Mouse (Mus musculus) G1E (cell line): ENCODE measurements around the gene Dnajc11. TPM values are rescaled to one million over a fixed set of nuclear protein-coding genes. Genes with fewer than 3 reads are reported as not detected.

Source experiments
- ATAC-seq: 2 replicates; pipeline ENCODE4 v1.8.0; 2016; ENCODE audit warnings: mild to moderate bottlenecking; ENCODE audit not compliant: insufficient number of reproducible peaks, poor library complexity, low FRiP score, severe bottlenecking; ENCODE audit errors: extremely low read depth
- DNase-seq: peaks from one replicate; pipeline ENCODE4 v3.0.0; 2012; ENCODE audit warnings: low spot score
- H3K27me3 ChIP-seq: 2 replicates; pipeline ENCODE4 v1.6.1; 2012; ENCODE audit warnings: mild to moderate bottlenecking, low read length, inconsistent platforms; ENCODE audit not compliant: insufficient read depth
- H3K36me3 ChIP-seq: replicated peaks from 2 replicates; pipeline ENCODE3; 2012; ENCODE audit warnings: mild to moderate bottlenecking, inconsistent platforms
- H3K4me1 ChIP-seq: 2 replicates; pipeline ENCODE4 v1.6.1; 2012; ENCODE audit warnings: low read depth, low read length, inconsistent platforms, mixed read lengths; ENCODE audit not compliant: insufficient read depth
- H3K4me3 ChIP-seq: 2 replicates; pipeline ENCODE4 v1.5.1; 2012; ENCODE audit warnings: low read depth, mild to moderate bottlenecking, inconsistent platforms, low read length, moderate library complexity, mixed read lengths
- H3K9me3 ChIP-seq: replicated peaks from 2 replicates; pipeline ENCODE4 v1.6.1; 2012; ENCODE audit warnings: inconsistent platforms
- CTCF ChIP-seq: IDR thresholded peaks from 2 replicates; pipeline ENCODE4 v1.5.1; 2012; ENCODE audit warnings: low read depth, low read length, inconsistent platforms, mixed read lengths
- GATA1 ChIP-seq: IDR thresholded peaks from 2 replicates; pipeline ENCODE4 v1.6.1; 2012; ENCODE audit warnings: borderline replicate concordance, low read length, inconsistent platforms, mixed read lengths
- GATA2 ChIP-seq: IDR thresholded peaks from 2 replicates; pipeline ENCODE4 v1.6.1; 2012; ENCODE audit warnings: low read depth, low read length, inconsistent platforms, borderline replicate concordance
- POLR2AphosphoS5 ChIP-seq: IDR thresholded peaks from 2 replicates; pipeline ENCODE4 v1.6.1; 2012; ENCODE audit warnings: low read depth, low read length, inconsistent platforms; ENCODE audit not compliant: insufficient replicate concordance
- TAL1 ChIP-seq: conservative IDR thresholded peaks from 2 replicates; pipeline ENCODE4 v1.6.1; 2012; ENCODE audit warnings: low read depth, low read length, inconsistent platforms, mixed read lengths
- polyA plus RNA-seq: library from polyadenylated mRNA; stranded (reverse); fragments of >175 nt; gene quantifications from 2 replicates; pipeline ENCODE4 v1.2.3, GENCODE M21; 2012
- total RNA-seq, 2 experiments: library from RNA; stranded (forward) in 1 of 2; stranded (reverse) in 1 of 2; fragments of 200-1000 nt in 1 of 2; fragments of >200 nt in 1 of 2; fragmentation: Nextera tagmentation in 1 of 2; gene quantifications; 2 replicates each; pipeline ENCODE4 v1.2.3; 2014 to 2017

The Dnajc11 gene
- total and polyA plus RNA-seq, 3 experiments, result 51.1 to 97.1 (median 67.2) TPM

GRCm38 (mm10) chr4:151948497-151949471 is 15.3 kb downstream of the Dnajc11 start:
- H3K4me1 ChIP-seq, result peaks cover 46% of the 10 kb centered on the region
- no peaks in the 10 kb centered on the region for H3K9me3 ChIP-seq
- peaks cover 93% of the 10 kb centered on the region for H3K36me3 ChIP-seq
- DNase-seq, result no peak
- H3K4me3 ChIP-seq, result no peak overlapping the region
- ATAC-seq, result no peak
- H3K27me3 ChIP-seq, result no peaks in the 10 kb centered on the region
- TF ChIP-seq POLR2AphosphoS5 (no peak), CTCF (no peak), TAL1 (no peak), GATA1 (no peak), GATA2 (no peak)

GRCm38 (mm10) chr4:151953209-151953608 is 19.7 kb downstream of the Dnajc11 start:
- H3K27me3 ChIP-seq, result no peaks in the 10 kb centered on the region
- ATAC-seq, result no peak
- TF ChIP-seq CTCF (no peak), GATA2 (no peak), TAL1 (no peak), GATA1 (no peak), POLR2AphosphoS5 (no peak)
- H3K4me1 ChIP-seq, result peaks cover 48% of the 10 kb centered on the region
- H3K4me3 ChIP-seq, result no peak overlapping the region
- H3K36me3 ChIP-seq, result peaks cover 97% of the 10 kb centered on the region
- H3K9me3 ChIP-seq, result no peaks in the 10 kb centered on the region
- no peak for DNase-seq

DNA sequence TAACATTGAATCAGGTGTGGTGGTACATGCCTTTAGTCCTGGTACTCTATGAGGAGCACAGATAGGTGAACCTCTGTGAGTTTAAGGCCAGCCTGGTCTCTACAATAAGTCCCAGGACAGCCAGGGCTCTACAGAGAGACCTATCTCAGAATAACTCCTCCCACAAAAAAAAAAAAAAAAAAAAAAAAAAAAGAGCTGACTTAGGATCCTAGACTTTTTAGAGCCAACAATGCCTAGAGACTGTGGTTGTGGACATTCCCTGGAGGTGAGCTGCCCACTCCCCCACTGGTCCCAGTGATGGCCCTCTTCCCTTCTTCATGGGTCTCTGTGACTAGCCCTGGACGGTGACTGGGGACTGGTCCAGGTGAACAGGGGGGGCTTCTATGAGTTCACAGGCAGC is 22.3 kb downstream of the Dnajc11 start:
- Histone ChIP-seq H3K9me3 (no peaks in the 10 kb centered on the region), H3K36me3 (peaks cover 94% of the 10 kb centered on the region), H3K4me3 (no peak overlapping the region), H3K27me3 (no peaks in the 10 kb centered on the region), H3K4me1 (peaks cover 63% of the 10 kb centered on the region)
- TF ChIP-seq POLR2AphosphoS5 (no peak), CTCF (no peak), GATA2 (no peak), GATA1 (no peak), TAL1 (no peak)
- no peak for ATAC-seq
- no peak for DNase-seq

DNA sequence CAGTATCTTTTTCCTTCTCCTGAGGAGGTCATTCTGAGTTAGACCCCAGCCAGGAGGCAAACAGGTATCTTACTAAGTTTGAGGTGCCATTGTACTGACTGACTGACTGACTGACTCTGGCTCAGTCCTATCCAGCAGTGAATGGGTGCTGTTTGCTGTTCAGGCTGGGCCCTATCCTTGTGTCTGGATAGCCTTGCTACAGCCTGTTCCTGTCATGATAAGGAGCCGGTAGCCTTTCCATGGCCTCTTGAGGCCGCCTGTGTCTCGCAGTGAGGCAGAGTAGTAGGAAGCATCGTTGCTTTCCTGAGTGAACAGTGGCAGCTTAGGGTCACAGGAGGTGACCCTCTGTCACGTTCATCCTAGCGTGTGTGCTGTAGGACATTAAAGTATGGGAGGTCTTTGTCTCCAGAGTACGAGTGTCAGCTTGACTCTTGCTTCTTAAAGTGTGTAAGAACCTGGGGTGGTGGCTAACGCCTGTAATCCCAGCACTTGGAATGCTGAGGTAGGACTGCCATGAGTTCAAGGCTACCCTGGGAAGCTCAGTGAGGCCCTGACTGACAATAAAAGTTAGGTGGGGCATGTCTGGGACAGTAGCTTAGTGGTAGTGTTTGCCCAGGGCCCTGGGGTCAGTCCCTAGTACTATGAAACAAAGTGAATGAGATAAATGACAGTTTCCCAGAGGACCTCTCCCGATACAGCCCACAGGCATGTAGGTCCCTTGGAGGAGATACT is 24.3 kb downstream of the Dnajc11 start:
- Histone ChIP-seq H3K4me3 (no peak overlapping the region), H3K36me3 (peaks cover 92% of the 10 kb centered on the region), H3K4me1 (peaks cover 81% of the 10 kb centered on the region), H3K27me3 (no peaks in the 10 kb centered on the region), H3K9me3 (no peaks in the 10 kb centered on the region)
- no peak for DNase-seq
- TF ChIP-seq POLR2AphosphoS5 (no peak), TAL1 (peak; percentile 35; the same call in 1 of the 2 replicates), CTCF (no peak), GATA2 (no peak), GATA1 (no peak)
- ATAC-seq, result no peak; the same call in 1 of the 2 replicates

- ATAC-seq, result no peak
- Histone ChIP-seq H3K4me1 (peaks cover 80% of the 10 kb centered on the region), H3K9me3 (peaks cover 7% of the 10 kb centered on the region), H3K4me3 (peak overlapping the region; percentile 53; the same call in 1 of the 2 replicates), H3K36me3 (peaks cover 93% of the 10 kb centered on the region), H3K27me3 (no peaks in the 10 kb centered on the region)
- no peak for DNase-seq
- TF ChIP-seq GATA2, result no peak
- TF ChIP-seq TAL1, result no peak; the same call in 1 of the 2 replicates
- TF ChIP-seq GATA1, result no peak
- no peak for TF ChIP-seq POLR2AphosphoS5
- TF ChIP-seq CTCF, result no peak
Observed at GRCm38 (mm10) chr4:151959849-151960512, 26.5 kb downstream of the Dnajc11 start.

GRCm38 (mm10) chr4:151960513-151960854 is 27.0 kb downstream of the Dnajc11 start:
- DNase-seq (peak; percentile 87), ATAC-seq (peak; percentile 83)
- Histone ChIP-seq H3K36me3 (peaks cover 93% of the 10 kb centered on the region), H3K27me3 (no peaks in the 10 kb centered on the region), H3K4me3 (peak overlapping the region; percentile 53; the same call in 1 of the 2 replicates), H3K9me3 (peaks cover 7% of the 10 kb centered on the region), H3K4me1 (peaks cover 80% of the 10 kb centered on the region)
- TF ChIP-seq POLR2AphosphoS5, result no peak
- TF ChIP-seq CTCF, result no peak
- peak; percentile 57 for TF ChIP-seq TAL1
- no peak for TF ChIP-seq GATA1
- TF ChIP-seq GATA2, result no peak
